Mouse (Mus musculus) embryonic fibroblast, embryonic 13.5 days (primary cell): ENCODE data around the gene Espnl.

Experiments used
- CTCF ChIP-seq: IDR thresholded peaks from 2 replicates; pipeline ENCODE4 v1.5.1; 2011; ENCODE audit warnings: mild to moderate bottlenecking, control low read depth, low read length, moderate library complexity, borderline replicate concordance; ENCODE audit not compliant: insufficient read depth
- POLR2A ChIP-seq: IDR thresholded peaks from 2 replicates; pipeline ENCODE4 v1.6.1; 2011; ENCODE audit warnings: low read depth, mild to moderate bottlenecking, control low read depth, low read length, moderate library complexity

DNA sequence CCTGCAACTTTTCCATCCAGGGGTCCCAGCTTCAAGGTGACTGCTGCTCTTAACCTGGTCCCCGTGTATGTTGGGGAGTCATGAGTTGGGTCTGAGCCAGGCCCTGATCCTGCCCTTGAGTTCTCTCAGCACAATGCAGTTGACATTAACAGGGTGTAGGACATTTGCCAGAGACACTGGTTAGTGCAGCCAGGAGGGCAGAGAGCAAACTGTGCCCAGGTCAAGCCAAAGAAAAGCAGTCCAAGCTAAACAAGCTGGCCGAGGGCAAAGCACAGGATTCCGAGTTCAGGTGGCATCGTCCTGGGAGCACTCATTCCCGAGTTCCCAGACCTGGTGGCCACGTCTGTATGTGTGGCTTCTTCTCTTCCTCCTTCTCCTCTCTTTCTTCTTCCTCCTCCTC, 4.2 kb upstream of the Espnl start:
- no peak for TF ChIP-seq CTCF
- no peak for TF ChIP-seq POLR2A
